Mouse (Mus musculus): Measurements from ENCODE around the gene Mrpl24. TPM values are rescaled to one million over a fixed set of nuclear protein-coding genes. Genes with fewer than 3 reads are reported as not detected.

Mrpl24 gene
- polyA plus RNA-seq, 1 experiment = 120 TPM

Other genes starting within 250 kb of the Mrpl24 start
- 0.19 and 0.29 TPM in 2 replicates for gene Lrrc71, start 170.9 kb upstream of the Mrpl24 start, polyA plus RNA-seq (2012; rRNA removed)
- gene Ntrk1, start 124.3 kb upstream of the Mrpl24 start, polyA plus RNA-seq (2012; rRNA removed) = 2.7 and 3.5 TPM in 2 replicates
- 0.73 and 0.80 TPM in 2 replicates for gene Insrr, start 122.6 kb upstream of the Mrpl24 start, polyA plus RNA-seq (2012; rRNA removed)
- 21.1 and 26.5 TPM in 2 replicates for gene Pear1, start 95.2 kb upstream of the Mrpl24 start, polyA plus RNA-seq (2012; rRNA removed)
- 0.65 and 0.87 TPM in 2 replicates for gene Sh2d2a, start 72.8 kb upstream of the Mrpl24 start, polyA plus RNA-seq (2012; rRNA removed)
- 26.2 and 30.0 TPM in 2 replicates for gene Prcc, start 33.9 kb upstream of the Mrpl24 start, polyA plus RNA-seq (2012; rRNA removed)
- 151 and 152 TPM in 2 replicates for gene Hdgf, start 13.2 kb upstream of the Mrpl24 start, polyA plus RNA-seq (2012; rRNA removed)
- gene Isg20l2, start 10.8 kb downstream of the Mrpl24 start, polyA plus RNA-seq (2012; rRNA removed) = 22.8 and 24.0 TPM in 2 replicates
- 28.4 and 33.2 TPM in 2 replicates for gene Rrnad1, start 11.2 kb downstream of the Mrpl24 start, polyA plus RNA-seq (2012; rRNA removed)
- gene Crabp2, start 29.2 kb downstream of the Mrpl24 start, polyA plus RNA-seq (2012; rRNA removed) = 0.91 and 1.4 TPM in 2 replicates
- gene Nes, start 51.6 kb downstream of the Mrpl24 start, polyA plus RNA-seq (2012; rRNA removed) = 3.7 and 5.3 TPM in 2 replicates
- gene Bcan, start 80.7 kb downstream of the Mrpl24 start, polyA plus RNA-seq (2012; rRNA removed) = 0.15 and 0.28 TPM in 2 replicates
- gene Hapln2, start 108.1 kb downstream of the Mrpl24 start, polyA plus RNA-seq (2012; rRNA removed) = 0.06 TPM in 1 of 2 replicates, not detected in the other
- gene Gpatch4, start 123.6 kb downstream of the Mrpl24 start, polyA plus RNA-seq (2012; rRNA removed) = 5.6 and 9.7 TPM in 2 replicates
- gene Naxe, start 139.0 kb downstream of the Mrpl24 start, polyA plus RNA-seq (2012; rRNA removed) = 90.2 and 91.1 TPM in 2 replicates
- not detected in 2 replicates for gene Ttc24, start 158.8 kb downstream of the Mrpl24 start, polyA plus RNA-seq (2012; rRNA removed)
- 2.0 and 2.6 TPM in 2 replicates for gene Iqgap3, start 162.5 kb downstream of the Mrpl24 start, polyA plus RNA-seq (2012; rRNA removed)
- gene Mef2d, start 222.9 kb downstream of the Mrpl24 start, polyA plus RNA-seq (2012; rRNA removed) = 34.6 and 51.0 TPM in 2 replicates

Measured in urinary bladder, adult 2 months (tissue).